Mouse (Mus musculus) kidney, postnatal 14 days (tissue): Measurements from ENCODE around the gene Kcnj9.
A peak's percentile ranks its signal among the peaks of the same experiment; 100 is the strongest.

Experiments used
- DNase-seq: peaks from one replicate; pipeline ENCODE4 v3.0.0; 2022; ENCODE audit warnings: mixed read lengths

Gene Kcnj9

GRCm38 (mm10) chr1:172311921-172312767 is 17.0 kb downstream of the Kcnj9 start:
- peak; percentile 95 for DNase-seq

- DNase-seq, result peak; percentile 78
These were observed 17.7 kb downstream of the Kcnj9 start for GRCm38 (mm10) chr1:172311248-172311906.

- DNase-seq, result peak; percentile 94
These were observed 19.3 kb downstream of the Kcnj9 start for GRCm38 (mm10) chr1:172309699-172310398.

GRCm38 (mm10) chr1:172308409-172308808 is 20.7 kb downstream of the Kcnj9 start:
- no peak for DNase-seq

- DNase-seq, result no peak
These were observed 21.2 kb downstream of the Kcnj9 start for GRCm38 (mm10) chr1:172307936-172308335.

- DNase-seq, result no peak
These were observed 22.2 kb downstream of the Kcnj9 start for GRCm38 (mm10) chr1:172306885-172307284.

- DNase-seq, result no peak
These were observed 22.9 kb downstream of the Kcnj9 start for GRCm38 (mm10) chr1:172306196-172306595.

- no peak for DNase-seq
These were observed 23.5 kb downstream of the Kcnj9 start for GRCm38 (mm10) chr1:172305635-172306034.

GRCm38 (mm10) chr1:172305153-172305552 is 24.0 kb downstream of the Kcnj9 start:
- DNase-seq, result no peak

- no peak for DNase-seq
These were observed 24.7 kb downstream of the Kcnj9 start for GRCm38 (mm10) chr1:172304443-172304842.

GRCm38 (mm10) chr1:172302851-172303250 is 26.3 kb downstream of the Kcnj9 start:
- no peak for DNase-seq

- no peak for DNase-seq
These were observed 26.8 kb downstream of the Kcnj9 start for GRCm38 (mm10) chr1:172302311-172302710.

- DNase-seq, result no peak
These were observed 27.9 kb downstream of the Kcnj9 start for GRCm38 (mm10) chr1:172301180-172301579.

- DNase-seq, result peak; percentile 24
These were observed 28.9 kb downstream of the Kcnj9 start for GRCm38 (mm10) chr1:172300247-172300646.

- DNase-seq, result no peak
These were observed 29.6 kb downstream of the Kcnj9 start for GRCm38 (mm10) chr1:172299528-172299927.

GRCm38 (mm10) chr1:172297611-172298537 is 31.2 kb downstream of the Kcnj9 start, which contains the start of gene Atp1a2:
Gene Atp1a2, minus strand, starts transcription at chr1:172298064.
- peak; percentile 31 for DNase-seq

- DNase-seq, result peak; percentile 21
These were observed 32.2 kb downstream of the Kcnj9 start for GRCm38 (mm10) chr1:172296816-172297510.

- DNase-seq, result no peak
These were observed 33.3 kb downstream of the Kcnj9 start for GRCm38 (mm10) chr1:172295751-172296197.

- DNase-seq, result no peak
These were observed 35.7 kb downstream of the Kcnj9 start for GRCm38 (mm10) chr1:172293449-172293848.

- DNase-seq, result no peak
These were observed 36.2 kb downstream of the Kcnj9 start for GRCm38 (mm10) chr1:172292880-172293279.

- no peak for DNase-seq
These were observed 39.5 kb downstream of the Kcnj9 start for GRCm38 (mm10) chr1:172289617-172289946.
